Mouse (Mus musculus): ENCODE results near the gene Filip1l.

The Filip1l gene

DNA sequence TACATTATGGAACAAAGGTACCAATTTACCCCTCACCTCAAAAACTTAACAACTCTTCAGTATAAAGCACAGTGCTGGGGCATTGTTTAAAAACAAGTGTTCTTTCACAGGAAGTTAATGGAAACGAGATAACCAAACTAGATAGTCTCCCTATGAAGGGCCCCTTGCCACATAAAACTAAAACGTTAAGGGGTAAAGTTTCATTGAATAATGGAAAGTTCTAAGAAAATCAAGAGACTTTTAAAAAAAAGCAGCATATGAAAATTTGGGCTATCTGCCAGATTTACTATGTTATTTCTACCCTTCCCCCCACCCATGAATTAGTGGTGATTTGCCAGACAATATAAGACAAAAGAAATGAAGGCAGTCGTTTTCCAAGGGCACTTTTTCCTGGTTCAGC lies 232.3 kb downstream of the Filip1l start:
- DNase-seq = no peak

- peak; percentile 64 for DNase-seq
These were observed 240.7 kb downstream of the Filip1l start for GRCm38 (mm10) chr16:57593422-57594157.

GRCm38 (mm10) chr16:57597295-57597957 lies 244.5 kb downstream of the Filip1l start:
- no peak for DNase-seq

GRCm38 (mm10) chr16:57601031-57601430 lies 248.1 kb downstream of the Filip1l start:
- DNase-seq = no peak

DNA sequence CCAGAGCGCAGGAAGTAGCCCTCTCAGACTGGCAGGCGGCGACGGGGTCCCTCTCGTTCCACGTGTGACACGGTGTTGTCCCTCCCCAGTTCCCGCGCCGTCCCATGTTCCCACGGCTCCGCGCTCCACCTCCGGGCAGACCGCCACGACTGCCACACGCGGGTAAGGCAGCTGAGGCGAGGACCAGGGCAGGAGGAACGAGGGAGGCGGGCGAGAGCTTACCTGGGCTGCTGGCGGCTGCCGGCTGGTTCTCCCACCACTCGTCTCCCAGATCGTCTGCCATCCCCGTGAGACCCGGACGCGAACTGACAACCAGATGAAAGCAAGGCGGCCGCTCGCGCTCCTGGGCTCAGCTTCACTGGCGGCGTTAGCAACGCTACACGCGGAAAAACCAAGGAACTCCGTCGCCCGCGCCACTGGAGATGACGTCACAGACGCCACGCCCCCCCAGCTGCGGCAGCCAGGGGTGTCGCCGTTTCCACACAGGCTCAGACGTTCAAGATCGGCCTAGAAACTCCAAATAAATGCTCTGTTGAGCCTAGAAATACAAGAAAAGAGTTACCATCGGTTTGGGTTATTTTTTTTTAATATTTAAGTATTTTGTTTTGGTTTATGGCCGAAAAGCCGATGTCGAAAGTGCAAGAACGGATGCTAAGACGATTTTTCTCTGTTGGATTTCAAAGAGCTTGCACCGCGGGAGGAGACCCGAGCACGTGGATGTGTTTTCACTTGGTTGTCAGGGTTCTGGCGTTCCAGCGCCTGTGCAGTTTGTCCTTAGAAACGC lies 253.7 kb downstream of the Filip1l start, which contains the start of gene Cmss1:
Cmss1 (minus strand) TSS at position 421 of the 784 bp plus-strand sequence.
- peak; percentile 78 for DNase-seq

GRCm38 (mm10) chr16:57611768-57612167 lies 258.9 kb downstream of the Filip1l start:
- DNase-seq = peak; percentile 22
